Mouse (Mus musculus): ENCODE measurements around the gene Sstr3.

- no peak for TF ChIP-seq POLR2A (IDR thresholded peaks at IDR 0.05; ENCODE audit: low read depth, low read length)
- no peak for TF ChIP-seq CTCF (IDR thresholded peaks at IDR 0.05; ENCODE audit: extremely low read depth, insufficient read length, insufficient replicate concordance, low read depth, low read length)
These were observed 11.7 kb downstream of the Sstr3 start for GRCm38 (mm10) chr15:78532566-78533345.

All from small intestine, adult 2 months (tissue).